ENCODE assay signal across 18 mouse cellular contexts in the genomic region with DNA sequence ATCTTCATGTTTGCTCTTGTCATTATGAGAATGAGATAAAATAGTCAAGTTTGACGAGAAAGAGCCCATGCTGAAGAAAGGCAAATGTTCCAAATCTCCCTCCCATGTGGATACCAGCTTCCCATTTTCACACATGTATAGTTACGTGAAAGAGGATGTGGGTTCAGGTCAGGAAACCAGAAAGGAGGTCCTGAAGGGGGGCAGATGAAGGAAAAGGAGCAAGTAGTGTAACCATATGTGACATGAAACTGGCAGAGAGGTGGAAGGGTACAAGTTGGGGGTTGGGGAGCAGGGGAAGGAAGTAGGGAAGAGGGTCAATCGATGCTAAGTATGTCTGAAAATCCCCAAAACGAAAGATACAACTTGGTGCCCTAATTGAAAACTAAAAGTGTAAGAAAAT.
"Had no signal": no experiment of that assay in that cellular context is flagged by ENCODE, and none has a peak within 500 bp of the region (broad histone marks: within the 10 kb centered on the region; RNA-seq: fewer than 3 reads in every experiment).

No protein-coding gene starts in this region.

- H3K9me3 ChIP-seq: limb, embryonic 15.5 days; liver, embryonic 13.5 days; lung, embryonic 15.5 days; midbrain, embryonic 10.5 days; neural tube, embryonic 15.5 days had no signal

- H3K4me3 ChIP-seq: layer of hippocampus, adult 2 months; left cerebral cortex, adult 2 months; limb, embryonic 15.5 days; liver, embryonic 13.5 days; lung, embryonic 15.5 days; midbrain, embryonic 10.5 days; myocyte; neural tube, embryonic 15.5 days had no signal

- DNase-seq: kidney, adult 11 months; kidney, adult 9 months; kidney, postnatal 36 days; liver, embryonic 13.5 days; liver, postnatal 0 days; lung, postnatal 14 days; midbrain, embryonic 14.5 days; right cerebral cortex, adult 18-20 months; right cerebral cortex, postnatal 25 days had no signal

- H3K36me3 ChIP-seq: limb, embryonic 15.5 days; liver, embryonic 13.5 days; lung, embryonic 15.5 days; midbrain, embryonic 10.5 days; neural tube, embryonic 15.5 days had no signal

- H3K9ac ChIP-seq: limb, embryonic 15.5 days; liver, embryonic 13.5 days; liver, postnatal 0 days; lung, embryonic 15.5 days; neural tube, embryonic 15.5 days had no signal

- ATAC-seq: liver, postnatal 0 days had no signal

- H3K27ac ChIP-seq: kidney, postnatal 0 days; layer of hippocampus, adult 2 months; left cerebral cortex, adult 2 months; limb, embryonic 15.5 days; liver, embryonic 13.5 days; lung, embryonic 15.5 days; macrophage; midbrain, embryonic 10.5 days; neural tube, embryonic 15.5 days had no signal

- H3K4me1 ChIP-seq: limb, embryonic 15.5 days; liver, embryonic 13.5 days; lung, embryonic 15.5 days; midbrain, embryonic 10.5 days; neural tube, embryonic 15.5 days had no signal

- H3K27me3 ChIP-seq: limb, embryonic 15.5 days; liver, embryonic 13.5 days; lung, embryonic 15.5 days; neural tube, embryonic 15.5 days had no signal

- H3K4me2 ChIP-seq: limb, embryonic 15.5 days; liver, embryonic 13.5 days; lung, embryonic 15.5 days; neural tube, embryonic 15.5 days had no signal
